Mouse (Mus musculus) gastrocnemius, postnatal 36 days (tissue): ENCODE measurements at regions not wholly inside any gene's neighbourhood (a gene's known extent, or its start where the extent isn't known, plus 50 kb on each side); places are given as distances from the start of the nearest gene placed in this dataset.

Source experiments
- DNase-seq, 2 experiments: peaks; one replicate each; pipeline ENCODE4 v3.0.0; 2022
- intact Hi-C: fragments of 180-260 bp; cut with DNase I; formaldehyde crosslinking; loops from one replicate; pipeline ENCODE4 v1.15.1; 2025

- intact Hi-C loops, result no loop called here
- DNase-seq, result no peak
These were observed 165.7 kb downstream of the Snx19 start for GRCm38 (mm10) chr9:30592601-30593000.

GRCm38 (mm10) chr9:30591246-30591645 lies 164.3 kb downstream of the Snx19 start:
- intact Hi-C loops, result no loop called here
- DNase-seq, result no peak

GRCm38 (mm10) chr9:30590661-30591179 lies 163.8 kb downstream of the Snx19 start:
- no peak for DNase-seq
- intact Hi-C loops, result no loop called here

GRCm38 (mm10) chr9:30581271-30581821 lies 154.4 kb downstream of the Snx19 start:
- intact Hi-C loops, result no loop called here
- DNase-seq, result no peak

- no peak for DNase-seq
These were observed 153.6 kb downstream of the Snx19 start for GRCm38 (mm10) chr9:30580500-30580899.

GRCm38 (mm10) chr9:30578213-30578612 lies 151.3 kb downstream of the Snx19 start:
- intact Hi-C loops, result no loop called here
- DNase-seq, result peak; percentile 22 to 62

More at GRCm38 (mm10) chr9:30580500-30580899, 153.6 kb downstream of the Snx19 start:
- intact Hi-C loops, result no loop called here

- DNase-seq, result no peak
- intact Hi-C loops, result no loop called here
These were observed 150.3 kb downstream of the Snx19 start for GRCm38 (mm10) chr9:30577243-30577642.

- no peak for DNase-seq
- intact Hi-C loops, result no loop called here
These were observed 148.6 kb downstream of the Snx19 start for GRCm38 (mm10) chr9:30575531-30575930.

GRCm38 (mm10) chr9:30573294-30573693 lies 146.4 kb downstream of the Snx19 start:
- DNase-seq, result no peak
- intact Hi-C loops, result no loop called here

- no peak for DNase-seq
- intact Hi-C loops, result no loop called here
These were observed 144.1 kb downstream of the Snx19 start for GRCm38 (mm10) chr9:30571014-30571413.

GRCm38 (mm10) chr9:30564765-30565680 lies 138.1 kb downstream of the Snx19 start:
- intact Hi-C loops, result loop anchor here (10.0 kb wide), 1 partner anchor 370 kb away; no protein-coding TSS in a partner anchor
- DNase-seq, result no peak

- intact Hi-C loops, result loop anchor here (10.0 kb wide), 1 partner anchor 371 kb away; no protein-coding TSS in a partner anchor
These were observed 136.5 kb downstream of the Snx19 start for GRCm38 (mm10) chr9:30563399-30563798.

GRCm38 (mm10) chr9:30554908-30555307 lies 128.0 kb downstream of the Snx19 start:
- intact Hi-C loops, result no loop called here
- DNase-seq, result no peak

More at GRCm38 (mm10) chr9:30563399-30563798, 136.5 kb downstream of the Snx19 start:
- no peak for DNase-seq

- intact Hi-C loops, result no loop called here
- peak in 1 of 2 experiments; percentile 31 for DNase-seq
These were observed 125.8 kb downstream of the Snx19 start for GRCm38 (mm10) chr9:30552721-30553120.

GRCm38 (mm10) chr9:30549892-30550515 lies 123.1 kb downstream of the Snx19 start:
- intact Hi-C loops, result no loop called here
- DNase-seq, result no peak

- DNase-seq, result no peak
- intact Hi-C loops, result no loop called here
These were observed 113.0 kb downstream of the Snx19 start for GRCm38 (mm10) chr9:30539858-30540257.

GRCm38 (mm10) chr9:30536508-30537100 lies 109.7 kb downstream of the Snx19 start:
- peak in 1 of 2 experiments; percentile 24 for DNase-seq
- intact Hi-C loops, result no loop called here

- intact Hi-C loops, result no loop called here
- DNase-seq, result no peak
These were observed 108.1 kb downstream of the Snx19 start for GRCm38 (mm10) chr9:30534961-30535360.

- intact Hi-C loops, result no loop called here
- DNase-seq, result no peak
These were observed 107.0 kb downstream of the Snx19 start for GRCm38 (mm10) chr9:30533780-30534343.

GRCm38 (mm10) chr9:30533091-30533779 lies 106.3 kb downstream of the Snx19 start:
- intact Hi-C loops, result no loop called here
- no peak for DNase-seq
